Mouse (Mus musculus) G1E (cell line): Measurements from ENCODE around the gene Stpg2.

Experiments
- CTCF ChIP-seq: IDR thresholded peaks from 2 replicates; pipeline ENCODE4 v1.5.1; 2012; ENCODE audit warnings: low read depth, low read length, inconsistent platforms, mixed read lengths
- TAL1 ChIP-seq: conservative IDR thresholded peaks from 2 replicates; pipeline ENCODE4 v1.6.1; 2012; ENCODE audit warnings: low read depth, low read length, inconsistent platforms, mixed read lengths

DNA sequence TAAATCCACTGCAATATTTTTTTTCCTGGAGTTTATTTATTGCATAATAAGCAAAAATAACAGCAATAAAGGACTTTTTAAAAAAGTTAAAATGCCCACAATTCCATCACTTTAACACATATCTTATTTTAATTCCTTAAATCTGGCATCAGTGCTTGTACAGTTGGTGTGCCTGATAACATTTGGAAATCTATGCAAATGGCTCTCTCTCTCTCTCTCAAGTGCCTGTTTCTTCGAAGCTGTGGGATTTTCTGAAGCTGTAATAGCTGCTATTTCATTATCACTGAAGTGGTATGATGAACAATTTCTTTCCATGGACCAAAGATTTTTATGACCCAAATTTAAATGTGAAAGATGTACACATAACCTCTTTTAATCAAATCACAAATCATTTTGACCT, 35.8 kb upstream of the Stpg2 start:
- TF ChIP-seq CTCF (no peak), TAL1 (no peak)
